Mouse (Mus musculus) naive thymus-derived CD4-positive, alpha-beta T cell, adult 5 months (primary cell): ENCODE measurements around the gene Rnf212b. TPM values are rescaled to one million over a fixed set of nuclear protein-coding genes. Genes with fewer than 3 reads are reported as not detected.

Source experiments
- polyA plus RNA-seq: library from polyadenylated mRNA; unstranded; fragments of 100-300 nt; shearing (Covaris generic); gene quantifications from one replicate; pipeline ENCODE4 v1.2.1, GENCODE M21; 2017

Rnf212b gene
- polyA plus RNA-seq = not detected

GRCm38 (mm10) chr14:54813991-54814390 is at the start of gene Rnf212b:
Rnf212b (plus strand) TSS chr14:54814141.

DNA sequence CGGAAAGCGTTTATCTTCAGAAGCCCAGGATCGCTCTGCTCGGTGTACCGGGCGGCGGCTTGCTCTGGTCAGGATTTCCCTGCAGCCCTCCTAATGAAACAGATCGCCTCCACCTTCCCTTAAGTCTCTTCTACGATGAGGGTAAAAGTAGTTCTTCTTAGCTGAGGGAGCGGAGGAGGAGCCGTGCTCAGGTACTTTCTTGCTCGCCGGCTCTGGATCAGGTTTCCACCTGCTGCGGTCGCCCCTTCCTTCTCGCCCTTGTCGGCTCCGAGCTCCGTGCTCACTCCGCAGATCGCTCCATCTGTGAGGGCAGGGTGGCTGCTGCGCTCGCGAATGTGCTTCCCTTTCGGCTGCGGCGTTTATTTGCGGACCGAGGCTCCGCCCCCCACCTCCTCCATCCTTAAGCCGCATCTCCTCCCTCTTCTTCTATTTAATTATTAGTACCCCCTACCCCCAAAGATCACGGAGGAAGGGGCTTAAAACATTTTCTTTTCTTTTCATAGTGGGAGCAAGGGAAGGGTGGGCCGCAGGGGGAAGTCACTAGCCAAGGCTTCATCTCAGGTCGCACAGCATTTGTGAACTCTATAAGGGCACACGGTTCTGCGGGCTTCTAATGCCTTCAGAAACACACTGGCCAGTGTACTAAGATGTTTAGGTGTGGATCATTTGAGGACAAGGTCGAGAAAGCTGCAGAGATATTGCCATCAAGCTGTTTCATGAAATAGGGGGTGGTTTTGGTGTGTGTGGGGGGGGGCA is 32.2 kb upstream of the Rnf212b start, which contains the start of gene Slc7a8:
Gene Slc7a8 (minus strand): TSS at position 337 of the 756 bp plus-strand sequence.

DNA sequence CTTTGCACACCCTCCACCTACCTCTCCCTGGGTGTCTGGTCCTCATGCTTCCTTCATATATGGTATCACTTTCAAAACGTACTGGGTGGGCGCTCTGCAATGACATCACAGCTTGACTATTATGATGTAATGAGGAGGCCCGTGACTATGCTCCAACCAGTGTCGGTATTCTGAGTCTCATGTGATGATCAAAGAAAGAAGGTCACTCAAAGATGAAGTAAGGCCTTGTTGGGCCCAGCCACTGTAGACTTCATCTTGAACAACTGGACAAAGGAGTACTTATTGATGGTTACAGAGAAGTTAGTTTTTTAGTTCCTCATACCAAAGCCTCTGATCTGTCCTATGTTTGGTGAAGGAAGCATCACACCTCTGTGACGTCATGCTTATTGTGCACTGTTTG is 56.9 kb downstream of the Rnf212b start, which contains the start of gene Homez:
Gene Homez (minus strand): TSS at position 101 of the 400 bp plus-strand sequence.

DNA sequence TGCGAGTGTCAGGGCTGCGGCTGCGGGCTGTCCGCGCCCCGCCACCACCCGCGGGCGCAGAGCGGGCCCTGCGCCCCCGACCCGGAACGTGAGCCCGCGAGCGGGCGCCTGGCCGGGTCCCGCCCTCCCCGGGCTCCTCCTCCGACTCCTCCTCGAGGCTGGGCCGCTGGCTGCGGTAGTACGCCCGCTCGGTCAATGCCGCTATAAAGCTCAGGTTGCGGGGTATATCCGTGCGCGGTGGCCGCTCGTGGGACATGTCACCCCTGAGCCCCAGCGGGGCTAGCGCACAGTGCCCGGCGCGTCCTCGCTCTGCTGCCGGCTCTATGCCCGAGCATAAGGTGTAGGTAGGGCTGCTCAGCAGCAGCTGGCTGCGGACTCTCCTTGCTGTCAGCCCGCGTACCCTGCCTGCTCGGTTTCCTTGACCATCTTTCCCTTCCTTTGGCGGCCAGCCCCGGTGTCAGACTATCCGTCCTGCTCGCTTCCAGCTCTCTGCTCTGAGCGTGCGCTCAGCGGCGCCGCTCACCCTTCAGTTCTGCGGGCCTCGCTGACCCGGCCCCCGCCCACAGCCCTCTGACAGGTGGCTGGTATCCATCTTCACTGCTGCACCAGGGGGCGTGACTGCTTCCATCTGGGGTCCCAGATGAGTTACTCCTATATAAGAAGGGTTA is 63.2 kb downstream of the Rnf212b start, which contains the start of gene Ppp1r3e:
Gene Ppp1r3e (minus strand): TSS at position 503 of the 668 bp plus-strand sequence.

DNA sequence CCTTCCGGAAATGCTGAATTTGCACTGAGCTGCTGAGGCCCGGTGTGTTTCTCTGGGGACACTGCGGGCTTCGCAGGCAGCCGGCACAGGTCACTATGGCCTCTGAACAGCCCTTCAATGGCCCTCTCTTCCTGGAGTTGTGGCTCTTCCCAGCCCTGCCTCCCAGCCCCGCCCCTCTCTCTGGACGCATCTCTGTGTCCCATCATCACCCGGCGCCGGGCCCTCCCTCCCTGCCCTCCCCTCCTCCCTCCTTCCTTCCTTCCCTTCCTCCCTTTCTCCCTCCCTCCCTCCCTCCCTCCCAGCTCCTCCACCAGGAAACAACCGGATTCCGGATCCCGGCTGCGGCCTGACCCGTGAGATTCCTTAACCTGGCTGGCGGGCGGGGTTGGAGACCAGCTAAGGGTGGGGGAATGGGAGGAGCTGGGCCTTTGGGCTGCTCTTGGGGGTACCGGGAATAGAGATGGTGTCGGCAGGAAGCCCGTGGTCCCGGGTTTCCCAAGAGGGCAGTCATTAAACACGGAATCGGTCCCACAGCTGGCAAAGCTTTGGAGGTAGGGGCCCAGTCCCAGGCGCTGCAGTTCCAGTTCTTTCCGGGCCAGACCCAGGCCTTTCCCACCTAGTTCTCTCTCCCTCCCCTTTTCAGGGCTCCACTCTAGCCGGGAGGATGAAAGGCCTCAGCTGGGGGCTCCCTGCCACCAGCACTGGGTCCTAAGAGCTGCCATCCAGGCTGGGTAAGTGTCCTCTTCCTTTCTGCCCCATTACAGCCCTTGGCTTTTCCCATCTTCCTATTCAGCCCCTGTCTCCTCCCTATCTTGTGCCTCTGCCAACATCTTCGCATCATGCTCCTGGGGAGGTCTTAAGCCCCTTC is 69.4 kb downstream of the Rnf212b start, which contains the start of the genes Bcl2l2 and Gm20521:
Gene Bcl2l2 (plus strand): TSS at position 224 of the 868 bp plus-strand sequence.
Gene Gm20521 (plus strand): TSS at position 288 of the 868 bp plus-strand sequence.

GRCm38 (mm10) chr14:54892200-54892599 is 78.3 kb downstream of the Rnf212b start, which contains the start of gene Pabpn1:
Pabpn1 (plus strand) TSS chr14:54892500.

Other genes starting within 250 kb of the Rnf212b start
- gene Ajuba, start 236.6 kb upstream of the Rnf212b start, polyA plus RNA-seq = not detected
- gene 4931414P19Rik, start 208.1 kb upstream of the Rnf212b start, polyA plus RNA-seq = 0.90 TPM
- gene Psmb5, start 196.1 kb upstream of the Rnf212b start, polyA plus RNA-seq = 122 TPM
- gene Psmb11, start 192.7 kb upstream of the Rnf212b start, polyA plus RNA-seq = 0.07 TPM
- gene Gm17606, start 173.2 kb upstream of the Rnf212b start, polyA plus RNA-seq = not detected
- 3.2 TPM for gene Cdh24, start 172.8 kb upstream of the Rnf212b start, polyA plus RNA-seq
- gene 1700123O20Rik, start 127.9 kb upstream of the Rnf212b start, polyA plus RNA-seq = 72.4 TPM
- gene Acin1, start 127.2 kb upstream of the Rnf212b start, polyA plus RNA-seq = 153 TPM
- gene Gm29776, start 115.3 kb upstream of the Rnf212b start, polyA plus RNA-seq = not detected
- not detected for gene Cebpe, start 102.0 kb upstream of the Rnf212b start, polyA plus RNA-seq
- not detected for gene Slc7a8, start 32.2 kb upstream of the Rnf212b start, polyA plus RNA-seq
- 3.7 TPM for gene Homez, start 56.8 kb downstream of the Rnf212b start, polyA plus RNA-seq
- 2.7 TPM for gene Ppp1r3e, start 63.4 kb downstream of the Rnf212b start, polyA plus RNA-seq
- 0.25 TPM for gene Bcl2l2, start 69.2 kb downstream of the Rnf212b start, polyA plus RNA-seq
- gene Gm20521, start 69.3 kb downstream of the Rnf212b start, polyA plus RNA-seq = not detected
- 229 TPM for gene Pabpn1, start 78.4 kb downstream of the Rnf212b start, polyA plus RNA-seq
- gene Slc22a17, start 99.0 kb downstream of the Rnf212b start, polyA plus RNA-seq = 2.7 TPM
- not detected for gene Efs, start 112.0 kb downstream of the Rnf212b start, polyA plus RNA-seq
- not detected for gene Il25, start 118.6 kb downstream of the Rnf212b start, polyA plus RNA-seq
- not detected for gene Cmtm5, start 122.1 kb downstream of the Rnf212b start, polyA plus RNA-seq
- not detected for gene Myh6, start 152.8 kb downstream of the Rnf212b start, polyA plus RNA-seq
- gene Gm17428, start 162.8 kb downstream of the Rnf212b start, polyA plus RNA-seq = not detected
- gene Myh7, start 180.5 kb downstream of the Rnf212b start, polyA plus RNA-seq = not detected
- gene Ngdn, start 201.3 kb downstream of the Rnf212b start, polyA plus RNA-seq = 144 TPM